Mouse (Mus musculus) gastrocnemius, adult 2 months (tissue): ENCODE measurements around the gene Mfsd13b. TPM values are rescaled to one million over a fixed set of nuclear protein-coding genes. Genes with fewer than 3 reads are reported as not detected.

Experiments
- DNase-seq: peaks from one replicate; pipeline ENCODE4 v3.0.0; 2022
- H3K27ac ChIP-seq: fragments of 200-600 bp; 2 replicates; pipeline ENCODE4 v1.8.1; 2022; ENCODE audit warnings: mild to moderate bottlenecking
- H3K4me3 ChIP-seq: fragments of 200-600 bp; 2 replicates; pipeline ENCODE4 v1.8.1; 2022; ENCODE audit warnings: mild to moderate bottlenecking, moderate library complexity
- CTCF ChIP-seq: fragments of 200-600 bp; IDR thresholded peaks from 2 replicates; pipeline ENCODE4 v1.8.1; 2022; ENCODE audit warnings: antibody characterized with exemption, mild to moderate bottlenecking, moderate library complexity
- intact Hi-C: fragments of 180-260 bp; cut with DNase I; formaldehyde crosslinking; loops from one replicate; pipeline ENCODE4 v1.15.1; 2025
- total RNA-seq, 2 experiments: library from RNA; stranded (reverse); gene quantifications; 2 replicates each; pipeline ENCODE4 v1.2.3; 2021

Mfsd13b gene
- total RNA-seq, 2 experiments from 2014 or later = not detected

- intact Hi-C loops = loop anchor here (2.0 to 10.0 kb wide), 3 partner anchors 52 to 380 kb away; partner anchors contain the start of genes Cdr2 and Mfsd13b
- no peak for TF ChIP-seq CTCF
- peak overlapping the region; percentile 86 for H3K27ac ChIP-seq
- peak overlapping the region; percentile 99 for H3K4me3 ChIP-seq
- DNase-seq = no peak
These were observed 52.4 kb downstream of the Mfsd13b start for GRCm38 (mm10) chr7:121034701-121035141.

GRCm38 (mm10) chr7:121035161-121035721, 52.9 kb downstream of the Mfsd13b start:
- no peak for TF ChIP-seq CTCF
- intact Hi-C loops = loop anchor here (2.0 to 10.0 kb wide), 2 partner anchors 52 to 380 kb away; partner anchors contain the start of genes Cdr2 and Mfsd13b
- Histone ChIP-seq H3K27ac (peak overlapping the region; percentile 86), H3K4me3 (peak overlapping the region; percentile 99)
- no peak for DNase-seq

- Histone ChIP-seq H3K4me3 (no peak overlapping the region), H3K27ac (no peak overlapping the region)
- no peak for DNase-seq
- intact Hi-C loops = no loop called here
- no peak for TF ChIP-seq CTCF
These were observed 58.3 kb downstream of the Mfsd13b start for GRCm38 (mm10) chr7:121040595-121040994.

GRCm38 (mm10) chr7:121041989-121042388, 59.7 kb downstream of the Mfsd13b start:
- no peak for DNase-seq
- TF ChIP-seq CTCF = no peak
- Histone ChIP-seq H3K4me3 (no peak overlapping the region), H3K27ac (no peak overlapping the region)
- intact Hi-C loops = no loop called here

GRCm38 (mm10) chr7:121043004-121043403, 60.7 kb downstream of the Mfsd13b start:
- H3K27ac ChIP-seq = no peak overlapping the region
- no peak for DNase-seq
- TF ChIP-seq CTCF = no peak

GRCm38 (mm10) chr7:121043510-121043909, 61.2 kb downstream of the Mfsd13b start:
- no peak for DNase-seq
- no peak overlapping the region for H3K27ac ChIP-seq
- intact Hi-C loops = no loop called here
- TF ChIP-seq CTCF = no peak
- H3K4me3 ChIP-seq = no peak overlapping the region

More at GRCm38 (mm10) chr7:121043004-121043403, 60.7 kb downstream of the Mfsd13b start:
- intact Hi-C loops = no loop called here
- no peak overlapping the region for H3K4me3 ChIP-seq

GRCm38 (mm10) chr7:121044251-121044650, 61.9 kb downstream of the Mfsd13b start:
- TF ChIP-seq CTCF = no peak
- Histone ChIP-seq H3K4me3 (no peak overlapping the region), H3K27ac (no peak overlapping the region)
- DNase-seq = no peak
- intact Hi-C loops = no loop called here

GRCm38 (mm10) chr7:121045671-121046453, 63.6 kb downstream of the Mfsd13b start:
- intact Hi-C loops = no loop called here
- H3K27ac ChIP-seq = no peak overlapping the region
- no peak overlapping the region for H3K4me3 ChIP-seq
- DNase-seq = no peak
- TF ChIP-seq CTCF = no peak

GRCm38 (mm10) chr7:121047624-121048023, 65.3 kb downstream of the Mfsd13b start:
- intact Hi-C loops = no loop called here
- Histone ChIP-seq H3K27ac (no peak overlapping the region), H3K4me3 (no peak overlapping the region)
- no peak for DNase-seq
- TF ChIP-seq CTCF = no peak

GRCm38 (mm10) chr7:121053071-121053470, 70.8 kb downstream of the Mfsd13b start:
- Histone ChIP-seq H3K4me3 (no peak overlapping the region), H3K27ac (no peak overlapping the region)
- intact Hi-C loops = no loop called here
- no peak for TF ChIP-seq CTCF
- DNase-seq = no peak

- no peak overlapping the region for H3K4me3 ChIP-seq
- intact Hi-C loops = no loop called here
- DNase-seq = no peak
- H3K27ac ChIP-seq = peak overlapping the region; percentile 10; the same call in 1 of the 2 replicates
- no peak for TF ChIP-seq CTCF
These were observed 77.3 kb downstream of the Mfsd13b start for GRCm38 (mm10) chr7:121059477-121060218.

GRCm38 (mm10) chr7:121064309-121064708, 82.0 kb downstream of the Mfsd13b start:
- Histone ChIP-seq H3K4me3 (no peak overlapping the region), H3K27ac (no peak overlapping the region)
- intact Hi-C loops = loop anchor here (1.0 kb wide), 1 partner anchor 130 kb away; no protein-coding TSS in a partner anchor
- TF ChIP-seq CTCF = peak; percentile 56
- no peak for DNase-seq

Other genes starting within 250 kb of the Mfsd13b start
- 1 to 10 TPM in 1 of 2 experiments, under 1 TPM in 1; 0.48 to 1.1 TPM for gene Vwa3a, start 243.2 kb upstream of the Mfsd13b start, total RNA-seq
- under 1 TPM; 0.31 to 0.42 TPM for gene Gm5737, start 170.1 kb upstream of the Mfsd13b start, total RNA-seq
- 10 to 100 TPM; 53.1 to 88.8 TPM for gene Eef2k, start 139.7 kb upstream of the Mfsd13b start, total RNA-seq
- gene Polr3e, start 64.8 kb upstream of the Mfsd13b start, total RNA-seq = 10 to 100 TPM in 1 of 2 experiments, 1 to 10 TPM in 1; 8.8 to 11.0 TPM
- gene Cdr2, start 197 bp upstream of the Mfsd13b start, total RNA-seq = 1 to 10 TPM; 2.2 to 5.4 TPM
- 10 to 100 TPM; 20.3 to 23.5 TPM for gene Mettl9, start 51.9 kb downstream of the Mfsd13b start, total RNA-seq
- under 1 TPM; 0.31 to 0.38 TPM for gene Igsf6, start 92.1 kb downstream of the Mfsd13b start, total RNA-seq
- gene Otoa, start 99.1 kb downstream of the Mfsd13b start, total RNA-seq = under 1 TPM; 0.31 to 0.61 TPM